Mouse (Mus musculus): ENCODE measurements around the gene Sorcs3.

DNA sequence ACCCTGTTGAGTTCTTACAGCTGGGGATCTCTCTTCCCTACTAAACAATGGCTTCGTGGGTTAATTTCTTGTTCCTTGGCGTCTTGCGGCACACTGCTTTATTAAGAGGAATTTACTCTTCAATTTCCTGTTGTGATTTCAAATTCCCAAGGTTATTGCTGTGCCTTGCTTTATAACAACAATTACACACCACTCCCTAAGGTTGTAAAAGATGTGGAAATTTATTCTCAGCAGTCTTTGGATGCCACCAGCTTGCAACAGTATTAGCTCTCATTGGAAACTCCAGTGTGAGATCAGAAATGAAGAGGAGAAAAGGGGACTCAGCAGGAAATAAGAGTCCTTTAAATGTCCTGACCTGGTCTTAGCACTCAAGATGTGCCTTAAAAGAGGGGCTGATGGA is 641.9 kb downstream of the Sorcs3 start:
- TF ChIP-seq E2F4 (IDR thresholded peaks at IDR 0.05; ENCODE audit: insufficient read depth) (no peak), POLR2A (IDR thresholded peaks at IDR 0.05; ENCODE audit: insufficient read length, low read depth) (no peak), SRF (IDR thresholded peaks at IDR 0.05; ENCODE audit: control insufficient read depth, insufficient read length, low read depth) (no peak), CEBPB (IDR thresholded peaks at IDR 0.05; ENCODE audit: insufficient read depth, poor library complexity, severe bottlenecking) (no peak)
